Mouse (Mus musculus): ENCODE results near the gene Fbxw13.
"Not testable (repeated sequence)": the region's sequence is repeated elsewhere in the genome, so short reads cannot be mapped to it uniquely, and the experiment has no call there.

Fbxw13 gene
- long read RNA-seq, experiment 1: 0 reads
- long read RNA-seq, experiment 2: 0 reads

- intact Hi-C loops (cut with DNase I): not testable (repeated sequence)
These were observed at the start of gene Fbxw13 for GRCm38 (mm10) chr9:109195875-109196274. Gene Fbxw13 (minus strand): TSS chr9:109195975.

DNA sequence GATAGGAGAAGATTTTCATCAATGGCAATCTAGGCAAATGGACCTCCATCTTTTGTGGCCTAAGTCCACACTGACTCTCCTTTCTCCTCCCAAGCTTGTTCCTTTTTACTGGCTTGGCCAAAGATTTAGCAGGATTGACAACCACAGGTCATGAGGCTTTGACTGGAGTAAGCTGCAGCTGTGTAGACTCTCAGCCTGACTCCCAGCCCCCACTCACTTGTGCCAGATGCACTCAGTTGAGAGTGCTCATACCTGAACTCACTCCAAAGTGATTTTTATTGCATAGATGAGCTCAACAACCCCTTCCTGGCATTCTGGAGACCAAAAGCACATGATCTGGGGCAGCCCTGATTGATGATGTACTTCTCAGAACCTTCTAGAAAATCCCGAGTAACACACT lies 38.9 kb upstream of the Fbxw13 start, which contains the start of gene Fbxw20:
TSS of gene Fbxw20 (minus strand) at position 101 of the 400 bp plus-strand sequence.
- intact Hi-C loops (cut with DNase I): no loop called here

GRCm38 (mm10) chr9:109218449-109218848 lies 22.7 kb upstream of the Fbxw13 start:
- intact Hi-C loops (cut with DNase I): no loop called here

- intact Hi-C loops (cut with DNase I): not testable (repeated sequence)
These were observed 5.6 kb upstream of the Fbxw13 start for GRCm38 (mm10) chr9:109201347-109201746.

DNA sequence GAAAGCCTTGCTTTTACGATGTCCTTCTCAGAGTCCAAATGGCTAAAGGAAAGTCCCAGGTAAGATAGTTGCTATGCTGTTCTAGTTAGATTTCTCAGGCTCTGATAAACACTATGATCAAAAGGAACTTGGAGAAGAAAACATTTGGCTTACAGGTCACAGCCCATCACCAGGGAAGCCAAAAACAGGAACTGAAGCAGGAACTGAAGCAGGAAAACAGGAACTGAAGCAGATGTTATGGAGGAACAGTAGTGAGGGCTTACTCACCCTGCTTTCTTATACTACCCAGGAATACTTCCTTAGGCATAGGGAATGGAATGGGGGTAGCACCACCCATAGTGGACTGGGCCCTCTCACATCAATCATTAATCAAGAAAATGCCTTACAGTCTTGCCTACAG lies 4.6 kb upstream of the Fbxw13 start:
- intact Hi-C loops (cut with DNase I): no loop called here

DNA sequence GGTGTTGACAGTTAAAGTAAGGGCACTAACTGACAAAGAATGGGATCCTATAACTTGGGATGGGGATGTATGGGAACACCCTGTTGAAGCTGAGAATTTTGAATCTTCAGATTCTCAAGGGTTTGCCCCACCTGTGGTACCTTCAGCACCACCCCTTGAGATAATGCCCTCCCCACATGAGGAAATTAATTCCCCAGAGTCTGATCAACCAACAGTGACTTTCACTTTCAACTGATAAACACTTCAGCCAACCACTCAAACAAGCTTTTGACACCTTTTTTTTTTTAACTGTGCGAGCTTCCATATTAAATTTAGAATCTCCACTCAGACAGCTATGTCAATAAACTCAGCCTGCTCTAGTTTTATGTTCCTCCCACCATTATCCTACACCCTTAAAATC lies 3.6 kb upstream of the Fbxw13 start:
- intact Hi-C loops (cut with DNase I): no loop called here

DNA sequence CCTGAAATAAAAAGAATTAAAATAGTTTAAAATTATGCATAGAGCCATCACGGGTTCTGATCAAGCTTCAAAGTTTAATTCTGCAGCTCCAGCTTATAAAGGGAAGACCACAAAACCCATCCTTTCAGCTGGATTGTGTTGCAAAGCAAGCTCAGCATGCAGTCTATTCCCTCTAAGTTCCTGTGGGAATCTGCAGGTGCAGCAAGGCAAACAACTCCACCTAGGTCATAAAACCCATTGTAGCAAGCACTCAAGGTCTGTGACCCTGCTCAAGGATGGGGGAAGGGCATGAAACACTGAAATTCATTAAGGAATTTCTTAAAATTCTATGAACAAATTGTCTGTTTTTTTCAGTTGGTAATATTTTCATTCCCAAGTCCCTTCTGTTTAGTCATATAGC lies 18.6 kb downstream of the Fbxw13 start:
- intact Hi-C loops (cut with DNase I): no loop called here

- intact Hi-C loops (cut with DNase I): no loop called here
These were observed 19.5 kb downstream of the Fbxw13 start for GRCm38 (mm10) chr9:109176301-109176700.

DNA sequence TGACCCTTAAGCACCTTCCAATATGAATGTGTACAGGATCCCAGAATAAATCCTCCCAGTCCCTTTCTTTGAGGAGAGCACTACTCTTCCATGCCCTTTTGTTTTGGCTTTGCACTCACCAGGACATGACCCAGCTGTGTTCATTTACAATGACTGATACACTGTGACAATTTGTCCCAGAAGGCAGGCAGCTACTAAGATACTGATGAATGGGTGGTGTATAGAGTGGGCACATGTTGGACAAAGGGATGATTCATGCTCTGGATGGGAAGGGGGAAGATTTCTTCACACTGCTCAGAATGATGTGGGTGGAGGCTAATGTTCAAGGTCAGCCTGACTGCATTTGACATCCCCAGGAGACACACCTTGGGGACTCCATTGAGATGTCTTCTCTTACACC lies 28.5 kb downstream of the Fbxw13 start:
- intact Hi-C loops (cut with DNase I): no loop called here

DNA sequence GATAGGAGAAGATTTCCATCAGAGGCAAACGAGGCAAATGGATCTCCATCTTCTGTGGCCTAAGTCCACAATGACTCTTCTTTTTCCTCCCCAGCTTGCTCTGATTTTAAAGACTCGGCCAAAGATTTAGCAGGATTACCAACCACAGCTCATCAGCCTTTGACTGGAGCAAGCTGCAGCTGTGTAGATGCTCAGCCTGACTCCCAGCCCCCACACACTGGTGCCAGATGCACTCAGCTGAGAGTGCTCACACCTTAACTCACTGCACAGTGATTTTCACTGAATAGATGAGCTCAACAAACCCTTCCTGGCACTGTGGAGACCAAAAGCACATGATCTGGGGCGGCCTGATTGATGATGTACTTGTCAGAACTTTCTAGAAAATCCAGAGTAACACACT lies 33.8 kb downstream of the Fbxw13 start, which contains the start of gene Fbxw21:
TSS of gene Fbxw21 (minus strand) at position 101 of the 400 bp plus-strand sequence.
- intact Hi-C loops (cut with DNase I): no loop called here

GRCm38 (mm10) chr9:109140414-109140813 lies 55.4 kb downstream of the Fbxw13 start:
- intact Hi-C loops (cut with DNase I): not testable (repeated sequence)

- intact Hi-C loops (cut with DNase I): loop anchor here (10.0 kb wide), 1 partner anchor 475 kb away; no protein-coding TSS in a partner anchor
These were observed 65.7 kb downstream of the Fbxw13 start for GRCm38 (mm10) chr9:109130076-109130475.
